Mouse (Mus musculus): ENCODE measurements around the gene BC067074.
"Not testable (repeated sequence)": the region's sequence is repeated elsewhere in the genome, so short reads cannot be mapped to it uniquely, and the experiment has no call there.

Gene BC067074

DNA sequence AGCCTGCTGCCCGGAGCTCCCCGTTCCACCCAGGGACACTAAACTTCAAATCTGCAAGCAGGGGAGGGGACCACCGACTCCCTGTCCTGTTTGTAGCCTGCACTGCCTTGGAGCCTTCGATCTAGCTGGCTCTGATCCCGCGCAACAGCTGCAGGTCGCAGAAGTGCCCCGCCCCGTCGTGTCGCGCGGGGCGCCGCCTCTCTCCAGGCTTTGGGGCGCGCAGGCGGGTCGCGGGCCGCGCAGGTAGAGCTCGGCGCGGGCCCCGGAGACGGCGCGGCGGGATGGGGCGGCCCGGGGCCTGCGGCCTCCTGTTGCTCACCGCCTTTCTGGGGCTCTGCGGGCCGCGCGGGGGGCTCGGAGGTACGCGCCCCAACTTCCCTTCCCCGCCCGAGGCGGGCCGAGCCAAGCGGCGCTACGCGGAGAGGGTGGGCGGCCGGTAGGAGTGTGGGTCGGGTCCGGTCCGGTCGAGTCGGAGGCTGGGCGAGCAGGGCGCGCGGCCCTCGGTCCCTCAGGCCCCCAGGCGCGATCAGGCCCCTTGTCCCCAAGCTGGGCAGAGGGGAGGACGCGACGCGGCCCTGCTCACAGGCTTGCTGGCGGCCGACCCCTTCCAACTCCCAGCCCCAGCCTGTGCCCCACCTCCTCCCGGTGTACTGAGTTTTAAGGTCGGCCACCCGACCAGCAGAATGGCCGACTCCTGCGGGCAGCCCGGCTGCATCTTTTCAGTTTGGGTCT is at the start of gene BC067074:
Gene BC067074 (plus strand): TSS at position 185 of the 732 bp plus-strand sequence.
- peak; percentile 9 for DNase-seq

DNA sequence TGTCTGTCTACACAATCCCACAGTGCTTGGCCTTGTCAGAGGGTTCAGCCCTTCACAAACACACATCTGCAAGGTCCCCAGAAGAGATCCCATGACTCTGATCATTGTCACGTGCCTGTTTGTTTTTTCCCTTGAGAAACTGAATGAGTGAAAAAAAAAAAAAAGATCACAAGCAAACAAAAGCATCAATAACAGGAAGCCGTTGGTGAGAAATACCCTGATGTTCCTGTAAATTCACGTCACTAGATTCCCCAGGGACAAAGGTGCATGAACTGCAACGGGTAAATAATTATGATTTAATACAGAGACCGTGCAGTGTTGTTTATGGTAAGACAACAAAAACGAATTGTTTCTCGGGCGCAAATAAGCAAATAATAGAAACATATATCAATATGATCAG is 47.9 kb upstream of the BC067074 start:
- DNase-seq: no peak

DNA sequence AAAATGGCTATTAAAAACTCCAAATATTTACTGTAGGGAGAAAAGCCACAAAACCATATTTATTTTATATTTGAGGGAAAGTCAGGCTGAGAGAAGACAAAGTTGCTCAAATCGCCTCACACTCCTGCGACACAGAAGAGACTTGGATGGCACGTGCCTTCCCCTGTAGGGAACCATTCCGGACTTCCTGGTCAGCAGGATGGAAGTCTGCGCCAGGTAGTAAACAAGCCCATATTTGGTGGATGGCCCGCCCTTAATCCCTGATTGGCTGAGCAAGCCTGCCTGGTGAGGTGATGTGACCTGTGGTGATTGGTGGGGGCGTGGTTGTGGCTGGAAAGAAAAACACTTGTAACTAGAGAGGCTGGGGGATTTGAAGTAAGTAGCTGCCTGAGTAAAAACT is 40.4 kb upstream of the BC067074 start:
- DNase-seq: not testable (repeated sequence)

DNA sequence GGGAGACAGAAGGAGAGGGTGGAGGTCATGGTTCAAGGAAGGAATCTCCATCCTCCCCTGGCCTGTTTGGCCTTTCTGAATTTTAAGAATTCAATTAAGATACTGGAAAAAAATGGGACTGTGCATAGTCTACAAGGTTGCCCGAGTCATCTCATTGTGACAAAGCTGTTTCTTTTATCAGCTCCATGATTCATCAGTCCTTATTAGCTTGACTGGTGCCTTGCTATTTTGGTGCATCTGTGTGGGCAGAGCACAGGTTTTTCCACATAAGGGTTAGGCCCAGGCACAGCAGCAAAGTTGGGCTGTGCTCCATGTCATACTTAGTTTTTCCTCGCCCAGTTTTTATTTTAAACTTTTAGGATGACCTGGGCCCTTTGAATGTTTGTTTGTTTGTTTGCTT is 36.2 kb upstream of the BC067074 start:
- no peak for DNase-seq

DNA sequence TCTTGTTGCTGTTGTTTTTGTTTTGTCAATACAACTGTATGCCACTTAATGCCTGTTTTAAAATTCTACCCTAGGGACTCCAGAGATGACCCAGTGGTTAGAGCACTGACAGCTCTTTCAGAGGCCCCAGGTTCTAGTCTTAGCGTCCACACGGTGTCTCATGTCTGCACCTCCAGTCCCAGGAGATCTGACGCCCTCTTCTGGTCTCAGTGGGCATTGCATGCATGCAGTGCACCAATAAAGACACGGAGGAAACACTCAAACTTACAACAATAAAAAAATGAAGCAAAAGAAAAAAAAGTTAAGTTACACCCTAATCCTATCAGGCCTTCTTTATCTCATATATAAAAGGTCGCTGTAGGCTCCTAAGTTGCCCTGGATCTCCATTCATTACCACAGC is 35.8 kb upstream of the BC067074 start:
- no peak for DNase-seq

DNA sequence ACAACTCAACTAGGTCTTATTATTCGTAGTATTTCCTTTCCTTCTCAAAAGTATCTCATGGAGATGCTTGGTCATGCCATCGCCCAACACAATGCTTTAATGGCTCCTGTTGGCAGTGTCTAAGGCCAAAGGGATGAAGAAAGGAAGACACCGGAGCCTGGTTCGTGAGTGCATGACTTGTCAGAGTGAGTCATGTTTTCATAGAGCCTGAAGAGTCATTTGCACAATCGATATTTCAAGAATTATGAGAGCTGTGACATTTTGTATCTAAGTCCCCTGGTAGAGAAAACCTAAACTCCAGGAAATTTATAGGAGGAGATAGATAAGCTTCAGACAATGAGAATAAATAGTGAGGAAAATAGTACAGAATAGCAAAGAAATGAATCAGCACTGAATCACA is 33.7 kb upstream of the BC067074 start:
- no peak for DNase-seq

DNA sequence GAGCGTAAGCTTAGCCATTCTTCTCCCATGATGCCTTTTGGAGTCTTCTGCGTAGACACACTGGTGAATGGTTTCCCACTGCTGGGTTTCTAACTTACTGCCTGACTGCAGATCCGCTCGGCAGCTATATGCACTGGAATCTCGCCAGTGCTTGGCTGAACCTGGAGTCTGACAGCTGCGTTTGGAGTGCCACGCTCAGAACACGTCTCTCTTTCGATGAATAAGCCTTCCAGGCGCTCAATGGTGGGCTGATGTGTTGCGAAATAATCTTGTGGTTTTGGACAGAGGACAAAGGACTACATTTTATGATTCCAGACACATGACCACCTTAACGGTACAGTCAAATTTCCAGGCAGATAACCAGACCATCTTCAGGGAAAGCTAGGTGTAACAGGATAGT is 30.1 kb upstream of the BC067074 start:
- DNase-seq: peak; percentile 53

DNA sequence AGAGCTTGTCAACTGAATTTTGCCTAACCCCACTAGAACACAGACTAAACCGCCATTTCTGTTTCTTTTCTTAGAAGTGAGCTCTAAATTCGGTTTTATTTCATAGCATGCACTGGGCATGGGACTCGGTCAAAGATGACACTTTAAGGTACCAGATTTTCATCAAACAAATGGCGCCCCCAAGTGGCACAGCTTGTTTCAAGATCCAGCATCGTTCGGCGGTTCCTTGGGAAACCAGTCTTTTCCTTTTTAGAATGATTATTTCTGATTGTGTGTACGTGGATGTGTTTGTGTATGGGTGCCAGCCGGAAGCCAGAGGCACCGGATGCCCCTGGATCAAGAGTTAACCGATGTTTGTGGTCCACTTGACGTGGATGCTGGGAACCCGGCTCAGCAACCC is 27.7 kb upstream of the BC067074 start:
- DNase-seq: peak; percentile 74

DNA sequence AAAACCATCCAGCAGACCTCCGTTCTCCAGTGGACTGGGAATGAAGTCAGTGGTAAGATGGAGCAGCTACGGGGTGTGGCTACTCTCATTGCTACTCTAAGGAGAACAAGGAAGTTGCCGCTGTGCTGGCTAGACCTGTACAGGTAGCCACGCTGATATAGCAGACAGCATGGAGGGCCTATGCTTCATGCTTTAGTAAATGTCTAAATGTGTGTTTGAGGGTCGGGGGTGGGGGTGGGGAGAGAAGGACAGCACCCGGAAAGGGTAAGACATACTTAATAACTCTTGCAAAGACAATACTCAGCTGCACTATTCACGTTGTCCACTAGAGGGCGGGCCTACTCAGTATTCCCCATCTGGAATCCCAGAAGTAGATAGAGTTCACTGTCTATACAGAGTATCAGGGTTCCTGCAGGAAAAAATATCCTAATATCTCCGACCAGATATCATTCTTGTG is 26.4 kb upstream of the BC067074 start:
- peak; percentile 78 for DNase-seq

DNA sequence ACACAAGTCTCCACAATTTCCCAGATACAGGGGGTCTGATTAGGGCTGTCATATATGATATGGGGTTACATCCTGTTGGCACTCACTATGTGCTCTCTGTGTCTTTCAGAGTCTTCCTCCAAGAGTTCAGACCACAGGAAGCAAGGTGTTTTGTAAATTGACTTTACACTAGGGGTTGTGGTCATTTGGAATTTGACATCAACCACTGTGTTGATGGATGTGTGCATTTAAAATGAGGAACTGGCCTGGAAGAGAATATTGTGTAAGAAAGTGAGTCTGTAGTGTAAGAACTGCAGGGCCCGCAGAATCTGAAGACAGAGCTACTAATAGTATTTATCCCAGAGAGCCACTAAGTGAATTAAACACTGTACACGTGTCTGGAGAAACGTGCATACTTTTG is 25.8 kb upstream of the BC067074 start:
- no peak for DNase-seq

DNA sequence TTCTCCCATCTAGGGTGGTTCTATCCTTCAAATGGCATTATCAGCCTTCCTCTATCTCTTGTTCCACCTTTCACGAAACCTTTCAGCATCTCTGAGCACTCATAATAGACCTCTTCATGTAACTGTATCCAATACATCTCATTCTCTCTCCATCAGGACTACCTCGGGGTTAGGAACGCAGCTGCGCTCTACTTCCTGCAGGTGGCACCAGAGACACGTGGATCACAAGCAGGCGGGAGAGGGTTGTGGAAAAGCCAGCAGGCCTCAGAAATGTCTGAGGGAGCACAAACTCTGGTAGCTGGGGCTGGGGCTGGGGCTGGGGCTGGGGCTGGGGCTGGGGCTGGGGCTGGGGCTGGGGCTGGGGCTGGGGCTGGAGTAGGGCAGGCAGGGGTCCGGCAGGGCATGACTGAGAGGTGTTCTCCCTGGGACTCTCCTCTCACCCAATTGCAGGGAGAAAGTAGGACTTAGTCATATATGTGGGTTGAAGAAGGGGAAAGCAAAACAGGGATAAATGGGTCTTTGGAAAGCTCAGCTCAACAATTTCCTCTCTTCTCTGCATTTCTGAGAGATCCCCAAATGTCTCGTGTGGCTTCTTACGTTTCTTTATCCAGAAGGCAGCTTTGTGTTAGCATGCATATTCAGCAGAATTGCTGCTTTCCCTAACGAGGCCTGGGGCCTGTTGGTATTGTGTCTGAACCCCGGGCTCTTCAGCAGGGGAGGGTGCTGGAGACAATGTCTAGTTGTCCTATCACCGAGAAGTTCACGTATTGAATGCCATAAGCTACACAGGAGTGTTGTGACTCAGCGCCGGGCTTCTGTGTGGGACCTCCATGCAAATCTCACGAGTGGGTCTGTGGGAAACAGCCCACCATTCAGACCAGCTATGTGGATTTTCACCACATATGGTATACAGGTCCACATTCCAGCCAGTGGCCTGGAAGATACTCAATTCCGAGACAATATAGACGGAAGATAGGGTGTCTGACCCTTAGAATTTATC is 22.9 kb upstream of the BC067074 start:
- DNase-seq: peak; percentile 79

DNA sequence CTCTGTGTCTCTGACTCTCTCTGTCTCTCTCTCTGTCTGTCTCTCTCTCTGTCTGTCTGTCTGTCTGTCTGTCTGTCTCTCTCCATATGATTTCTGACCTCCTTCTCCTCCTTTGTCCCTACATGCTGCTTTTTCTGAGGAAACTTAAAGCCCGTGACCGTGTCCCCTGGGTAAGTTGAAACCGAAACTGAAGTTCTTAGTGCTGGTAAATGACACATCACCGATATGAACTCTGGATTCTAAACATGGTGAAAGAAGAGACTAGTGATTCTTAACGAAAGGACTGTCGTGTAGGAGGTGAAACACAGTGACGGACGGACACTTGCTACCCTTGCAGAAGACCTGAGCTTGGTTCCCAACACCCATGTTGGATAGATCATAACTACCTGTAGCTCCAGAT is 21.8 kb upstream of the BC067074 start:
- no peak for DNase-seq

DNA sequence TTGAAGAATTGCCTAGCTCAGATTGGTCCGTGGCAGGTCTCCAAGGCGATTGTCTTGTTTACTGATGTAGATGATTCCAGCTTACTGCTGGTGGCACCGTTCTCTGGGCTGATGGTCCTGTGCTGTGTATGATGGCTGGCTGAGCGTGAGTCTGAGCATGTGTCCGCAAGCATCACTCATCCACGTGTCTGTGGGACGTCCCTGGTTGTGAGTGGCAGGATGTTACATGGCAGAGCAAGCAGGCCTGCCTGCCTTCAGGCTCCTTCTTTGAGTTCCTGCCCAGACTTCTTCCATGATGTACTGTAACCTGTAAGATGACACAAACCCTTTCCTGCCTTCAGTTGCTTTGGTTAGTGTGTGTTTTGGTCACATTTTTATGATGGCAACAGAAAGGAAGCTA is 5.8 kb upstream of the BC067074 start:
- no peak for DNase-seq

DNA sequence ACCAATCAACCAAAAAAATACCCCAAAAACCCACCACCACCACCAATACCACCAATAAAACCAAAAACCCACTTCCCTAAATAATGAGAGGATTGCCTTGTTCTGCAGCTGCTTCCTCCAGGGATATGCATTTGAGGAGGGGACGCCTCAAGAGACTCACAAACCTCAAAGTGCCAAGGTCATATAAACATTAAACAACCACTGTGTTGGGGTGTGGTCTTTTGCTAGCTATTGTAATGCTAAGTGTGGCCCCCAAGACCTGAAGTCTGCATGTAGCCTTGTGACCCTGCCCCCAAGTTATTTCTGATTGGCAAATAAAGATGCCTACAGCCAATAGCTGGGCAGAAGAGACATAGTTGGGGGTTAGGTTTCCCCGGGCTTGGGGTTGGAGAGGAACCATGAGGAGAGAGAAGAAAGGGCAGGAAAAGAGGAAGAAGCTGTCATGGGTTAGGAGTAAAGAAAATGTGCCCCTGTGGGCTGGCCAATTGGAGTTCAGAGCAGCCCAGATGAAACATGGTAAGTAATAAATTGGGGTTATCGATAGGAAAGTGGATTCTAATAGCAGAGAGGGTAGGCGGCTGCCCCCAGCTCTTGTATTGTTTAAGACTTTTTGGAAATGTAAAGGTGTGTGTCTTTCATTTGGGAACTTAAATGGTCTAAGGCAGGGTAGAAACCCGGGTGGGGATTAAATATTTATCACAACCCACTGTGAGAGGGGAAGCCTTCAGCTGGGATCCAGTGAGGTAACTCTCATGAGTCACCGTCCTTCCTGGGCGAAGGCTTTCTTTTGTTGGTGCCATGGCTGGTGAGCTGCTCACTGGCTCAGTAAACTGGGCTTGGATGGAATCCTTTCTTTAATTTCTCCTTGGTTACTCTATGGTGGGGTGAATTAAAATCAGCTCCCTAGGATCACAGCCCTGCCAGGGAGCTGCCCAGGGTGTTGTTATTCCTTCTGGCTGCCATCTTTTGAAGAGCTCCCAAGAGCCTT is 4.5 kb upstream of the BC067074 start:
- no peak for DNase-seq

DNA sequence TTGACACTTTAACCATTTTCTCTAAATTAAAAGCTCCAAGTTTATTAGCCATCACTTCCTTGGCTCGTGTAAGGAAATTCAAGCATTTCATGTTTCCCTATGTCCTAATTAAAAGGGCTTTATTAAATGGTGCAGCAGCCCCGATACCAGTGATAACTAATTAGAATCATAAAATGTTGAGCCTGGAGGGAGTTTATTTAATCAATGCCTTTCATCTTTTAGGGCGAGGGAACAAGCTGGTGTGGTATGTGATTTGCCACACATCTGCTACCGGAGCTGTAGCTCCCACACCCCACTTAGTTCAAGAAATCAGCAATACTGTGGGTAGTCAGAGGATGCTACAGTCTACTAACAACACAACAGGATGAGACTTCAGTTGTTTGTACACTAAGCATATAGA is 3.2 kb upstream of the BC067074 start:
- no peak for DNase-seq

DNA sequence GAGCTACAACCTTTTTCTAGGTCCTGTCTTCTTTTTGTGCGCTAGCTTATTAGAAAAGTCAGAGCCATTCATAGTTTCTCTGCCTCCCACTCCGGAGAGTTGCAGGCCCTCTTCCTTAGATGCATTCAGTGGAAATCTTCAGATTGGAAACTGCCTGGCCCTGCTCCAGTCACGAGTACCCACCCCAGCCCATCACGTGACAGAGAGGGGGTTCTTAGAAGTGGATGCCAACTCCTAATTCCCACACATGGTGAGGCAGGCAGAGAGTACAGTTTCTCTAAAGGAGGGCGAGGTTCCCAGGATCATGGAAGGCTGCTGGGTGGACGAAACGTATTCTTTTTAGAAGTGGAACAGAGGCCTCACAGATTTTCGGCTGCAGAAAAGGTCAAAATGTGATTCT is 958 bp upstream of the BC067074 start:
- DNase-seq: no peak

DNA sequence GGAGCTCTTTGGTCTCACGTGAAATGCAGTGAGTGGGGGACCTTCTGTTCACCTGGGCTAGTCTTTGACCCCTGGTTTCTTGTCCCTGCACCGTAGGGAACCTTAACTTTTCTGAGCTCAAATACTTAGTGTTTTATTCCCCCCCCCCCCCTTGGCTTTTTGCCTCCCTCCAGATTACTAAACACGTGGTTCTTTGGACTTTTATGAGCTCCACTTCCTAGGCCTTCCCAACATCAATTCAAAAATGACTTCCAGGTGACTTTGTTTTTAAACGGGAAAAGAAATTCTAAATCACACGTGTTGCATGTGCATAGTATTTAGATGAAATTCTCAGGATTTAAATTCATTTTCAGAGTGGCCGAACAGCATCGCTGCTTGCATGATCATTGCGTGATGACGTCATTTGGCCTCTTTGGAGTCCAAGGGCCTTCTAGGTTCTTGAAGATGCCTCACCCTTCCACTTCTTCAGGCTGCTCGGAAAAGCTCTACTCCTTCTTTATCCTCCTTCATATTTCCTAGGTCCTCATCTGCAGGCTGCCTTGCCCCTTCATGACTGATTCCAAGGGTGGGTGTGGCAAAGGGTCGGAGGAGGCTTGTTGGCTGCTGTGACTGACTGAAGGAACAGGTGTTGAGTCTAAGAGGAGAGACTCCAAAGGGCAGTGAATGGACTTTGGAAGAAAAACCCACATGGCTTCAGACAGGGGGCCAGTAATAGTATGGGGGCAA is 911 bp downstream of the BC067074 start:
- DNase-seq: no peak

DNA sequence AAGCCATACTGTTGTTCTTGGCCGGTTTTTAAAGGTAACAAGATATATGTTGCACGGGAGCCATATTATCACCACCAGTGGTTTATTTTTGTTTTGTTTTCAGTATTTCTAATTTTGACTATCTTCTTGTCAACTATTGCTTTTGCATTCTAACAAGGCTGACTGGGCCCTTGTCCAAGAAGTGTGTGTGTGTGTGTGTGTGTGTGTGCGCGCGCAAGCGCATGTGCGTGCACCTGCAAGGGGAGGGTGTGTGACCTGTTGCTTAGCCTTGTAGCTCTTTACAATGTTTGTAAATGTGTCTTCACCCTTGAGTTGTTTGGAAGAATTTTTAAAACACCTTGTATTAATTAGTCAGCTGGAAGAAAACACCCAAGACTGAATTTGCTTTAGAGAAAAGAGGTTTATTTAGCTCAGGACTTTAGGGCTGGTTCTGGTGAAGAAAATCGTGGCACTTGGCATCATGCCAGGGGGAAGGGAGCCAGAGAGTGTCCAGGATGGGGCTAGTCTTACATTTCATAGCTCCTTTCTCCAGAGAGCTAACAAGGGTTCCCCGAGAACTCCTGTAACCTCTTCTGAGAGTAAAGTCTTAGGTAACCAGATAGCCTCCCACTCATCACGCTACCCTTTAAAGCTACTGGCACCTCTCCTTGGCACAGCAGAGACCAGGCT is 3.0 kb downstream of the BC067074 start:
- DNase-seq: no peak

DNA sequence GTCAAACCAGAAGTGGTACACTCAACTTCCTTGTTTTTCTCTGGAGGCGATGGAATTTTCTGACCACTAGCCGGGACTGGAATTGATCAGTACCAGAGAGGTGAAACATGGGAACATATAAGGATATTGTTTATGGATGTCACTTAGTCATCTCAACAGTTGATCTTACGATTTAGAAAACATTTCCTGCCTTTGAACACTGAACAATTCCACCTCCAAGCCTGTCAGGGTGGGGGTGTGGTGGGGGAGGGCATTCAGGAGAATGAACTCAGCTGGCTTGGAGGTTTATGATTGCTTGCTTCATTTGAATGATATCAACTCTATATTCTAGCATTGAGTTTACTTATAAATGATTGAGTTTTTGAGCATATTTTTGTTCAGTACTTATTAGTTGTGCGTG is 13.6 kb downstream of the BC067074 start:
- DNase-seq: no peak

DNA sequence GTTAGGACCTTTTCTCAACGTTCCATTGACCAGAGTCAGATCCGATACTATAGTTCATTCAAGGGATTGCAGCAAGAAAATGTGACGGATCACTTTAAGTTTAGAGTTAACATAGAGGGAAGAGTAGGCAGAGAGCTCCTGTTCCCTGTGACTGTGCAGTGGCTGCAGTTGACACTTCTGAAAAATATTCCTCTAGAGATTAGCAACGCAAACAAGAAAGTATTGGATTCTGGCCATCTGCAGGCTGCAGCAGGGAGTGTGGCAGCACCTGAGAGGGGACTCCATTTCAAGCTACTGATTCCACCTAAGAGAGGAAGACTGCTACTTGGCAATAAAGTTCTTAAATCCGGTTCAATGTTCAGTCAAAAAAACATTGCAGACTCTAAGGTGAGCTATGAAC is 26.6 kb downstream of the BC067074 start:
- DNase-seq: no peak

DNA sequence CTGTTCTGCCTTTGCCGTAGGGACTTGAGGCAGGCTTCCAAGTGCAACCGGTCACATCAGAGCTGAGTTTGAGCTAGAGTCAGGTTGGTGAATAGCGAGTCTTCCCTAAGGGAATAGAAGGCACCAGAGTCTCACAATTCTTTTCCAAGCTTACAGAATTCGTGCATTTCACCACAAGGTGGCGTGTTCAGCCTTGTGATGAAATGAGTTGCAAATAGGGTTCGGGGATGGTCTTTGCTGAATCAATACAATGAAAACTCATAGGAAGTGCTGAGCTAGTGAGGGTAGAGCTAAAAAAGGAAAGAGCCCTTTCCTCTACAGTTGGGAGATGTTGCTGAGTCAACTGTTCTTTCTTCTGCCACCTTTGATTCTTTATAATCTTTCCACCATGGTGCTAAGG is 29.0 kb downstream of the BC067074 start:
- DNase-seq: peak; percentile 42

All from right cerebral cortex, postnatal 14 days (tissue).